Mouse (Mus musculus) cerebellum, adult 11 months (tissue): ENCODE results near the gene Synm.

Source experiments
- DNase-seq: peaks from one replicate; pipeline ENCODE4 v3.0.0; 2022

Synm gene

GRCm38 (mm10) chr7:67747731-67748305 lies 11.7 kb downstream of the Synm start:
- DNase-seq: no peak

GRCm38 (mm10) chr7:67741706-67742105 lies 17.8 kb downstream of the Synm start:
- DNase-seq: no peak

GRCm38 (mm10) chr7:67740796-67741195 lies 18.7 kb downstream of the Synm start:
- no peak for DNase-seq

GRCm38 (mm10) chr7:67740382-67740781 lies 19.2 kb downstream of the Synm start:
- DNase-seq: no peak

- no peak for DNase-seq
These were observed 27.3 kb downstream of the Synm start for GRCm38 (mm10) chr7:67732276-67732675.

GRCm38 (mm10) chr7:67730431-67731110 lies 29.0 kb downstream of the Synm start:
- no peak for DNase-seq

- no peak for DNase-seq
These were observed 30.7 kb downstream of the Synm start for GRCm38 (mm10) chr7:67728809-67729208.

- DNase-seq: no peak
These were observed 31.3 kb downstream of the Synm start for GRCm38 (mm10) chr7:67728203-67728602.

GRCm38 (mm10) chr7:67725016-67725415 lies 34.5 kb downstream of the Synm start:
- DNase-seq: no peak

GRCm38 (mm10) chr7:67724536-67724935 lies 35.0 kb downstream of the Synm start:
- no peak for DNase-seq

- no peak for DNase-seq
These were observed 37.4 kb downstream of the Synm start for GRCm38 (mm10) chr7:67722163-67722562.

- DNase-seq: no peak
These were observed 40.7 kb downstream of the Synm start for GRCm38 (mm10) chr7:67718804-67719203.

GRCm38 (mm10) chr7:67717520-67717919 lies 42.0 kb downstream of the Synm start:
- no peak for DNase-seq

GRCm38 (mm10) chr7:67716925-67717324 lies 42.6 kb downstream of the Synm start:
- DNase-seq: no peak

GRCm38 (mm10) chr7:67716213-67716878 lies 43.2 kb downstream of the Synm start:
- no peak for DNase-seq

GRCm38 (mm10) chr7:67715176-67715575 lies 44.4 kb downstream of the Synm start:
- DNase-seq: no peak

- peak; percentile 5 for DNase-seq
These were observed 45.6 kb downstream of the Synm start for GRCm38 (mm10) chr7:67713820-67714510.

GRCm38 (mm10) chr7:67710216-67710615 lies 49.3 kb downstream of the Synm start:
- no peak for DNase-seq

GRCm38 (mm10) chr7:67708160-67708559 lies 51.4 kb downstream of the Synm start:
- DNase-seq: no peak

GRCm38 (mm10) chr7:67701252-67701914 lies 58.2 kb downstream of the Synm start:
- DNase-seq: no peak

- no peak for DNase-seq
These were observed 58.7 kb downstream of the Synm start for GRCm38 (mm10) chr7:67700846-67701245.

GRCm38 (mm10) chr7:67699301-67699700 lies 60.2 kb downstream of the Synm start:
- DNase-seq: no peak
